Mouse (Mus musculus): ENCODE measurements at regions not wholly inside any gene's neighbourhood (a gene's known extent, or its start where the extent isn't known, plus 50 kb on each side); places are given as distances from the start of the nearest gene placed in this dataset.

DNA sequence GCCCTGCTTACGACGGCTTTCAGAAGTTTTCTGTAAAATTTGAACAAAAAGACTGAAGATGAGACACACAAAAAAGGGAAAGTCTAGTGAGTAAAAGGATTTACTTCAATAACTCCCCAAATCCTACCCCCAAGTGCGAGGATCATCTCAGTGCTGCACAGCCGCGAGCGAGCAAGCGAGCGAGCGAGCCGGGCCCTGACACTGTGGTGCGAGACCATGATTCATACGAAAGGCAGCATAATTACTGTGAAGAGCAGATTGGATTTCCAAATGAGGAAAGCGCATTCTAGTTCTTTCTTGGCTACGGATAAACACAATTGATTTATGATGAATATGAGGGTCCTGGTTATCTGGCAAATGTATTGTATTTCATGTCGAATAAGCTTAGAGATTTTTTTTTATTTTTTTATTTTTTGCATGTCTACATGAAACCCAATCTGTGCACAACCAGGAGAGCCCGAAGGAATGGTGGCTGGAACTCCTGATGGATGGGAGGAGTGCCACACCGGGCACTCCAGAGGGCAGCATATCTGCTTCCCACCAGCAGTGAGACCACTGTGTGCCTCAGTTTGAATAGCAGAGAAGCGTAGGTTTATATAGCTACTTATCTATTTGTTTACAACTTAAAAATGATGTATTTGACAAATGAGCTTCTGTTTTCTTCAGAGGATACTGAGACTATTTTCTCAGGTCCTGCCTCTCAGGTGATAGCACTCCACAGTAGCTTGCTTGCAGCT, 106.9 kb upstream of the Fam241a start:
- Histone ChIP-seq H3K36me3 (ENCODE audit: insufficient read depth, low read length) (no peaks in the 10 kb centered on the region), H3K27me3 (ENCODE audit: insufficient read depth, low read length) (no peaks in the 10 kb centered on the region), H3K4me1 (replicated peaks; ENCODE audit: low read depth, low read length) (no peaks in the 10 kb centered on the region), H3K9me3 (ENCODE audit: low read length) (peaks cover 6% of the 10 kb centered on the region; the same call in 1 of the 2 replicates), H3K4me3 (replicated peaks; ENCODE audit: low read length) (no peak overlapping the region)
- TF ChIP-seq POU5F1 (IDR thresholded peaks at IDR 0.05; ENCODE audit: borderline replicate concordance, low read length) (no peak), CTCF (conservative IDR thresholded peaks at IDR 0.05; ENCODE audit: low read length) (no peak), NANOG (IDR thresholded peaks at IDR 0.05; ENCODE audit: borderline replicate concordance, low read length) (no peak)

DNA sequence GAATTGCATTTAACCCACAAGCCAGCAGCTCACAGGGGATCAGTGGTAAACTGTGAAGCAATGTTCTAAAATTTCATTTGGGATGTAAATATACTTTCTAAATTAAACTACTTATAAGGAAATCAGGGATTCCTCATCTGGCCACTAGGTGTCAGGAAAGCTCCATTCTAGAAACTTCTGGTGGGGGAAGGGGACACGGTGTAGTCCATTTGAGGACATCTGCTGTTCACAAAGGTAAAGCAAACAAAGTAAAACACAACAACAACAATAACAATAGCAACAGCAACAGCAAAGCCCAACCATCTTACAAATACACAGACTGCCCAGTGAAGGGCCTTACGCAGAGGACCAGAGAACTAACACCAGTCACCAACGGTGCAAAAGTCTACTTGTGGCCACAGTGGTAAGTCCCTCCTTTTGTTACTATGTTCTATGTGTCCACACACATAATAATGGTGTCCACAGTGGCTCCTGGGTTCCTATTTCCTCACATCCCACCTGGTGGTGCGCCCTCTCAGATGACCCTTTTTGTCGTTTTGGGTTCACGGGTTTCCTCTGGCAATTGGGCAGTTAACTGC, 105.9 kb upstream of the Fam241a start:
- no peak for TF ChIP-seq NANOG (IDR thresholded peaks at IDR 0.05; ENCODE audit: borderline replicate concordance, low read length)
- peak; percentile 39 for TF ChIP-seq CTCF (conservative IDR thresholded peaks at IDR 0.05; ENCODE audit: low read length)
- Histone ChIP-seq H3K36me3 (ENCODE audit: insufficient read depth, low read length) (no peaks in the 10 kb centered on the region), H3K27me3 (ENCODE audit: insufficient read depth, low read length) (no peaks in the 10 kb centered on the region), H3K4me1 (replicated peaks; ENCODE audit: low read depth, low read length) (no peaks in the 10 kb centered on the region), H3K9me3 (ENCODE audit: low read length) (peaks cover 6% of the 10 kb centered on the region; the same call in 1 of the 2 replicates), H3K4me3 (replicated peaks; ENCODE audit: low read length) (no peak overlapping the region)

DNA sequence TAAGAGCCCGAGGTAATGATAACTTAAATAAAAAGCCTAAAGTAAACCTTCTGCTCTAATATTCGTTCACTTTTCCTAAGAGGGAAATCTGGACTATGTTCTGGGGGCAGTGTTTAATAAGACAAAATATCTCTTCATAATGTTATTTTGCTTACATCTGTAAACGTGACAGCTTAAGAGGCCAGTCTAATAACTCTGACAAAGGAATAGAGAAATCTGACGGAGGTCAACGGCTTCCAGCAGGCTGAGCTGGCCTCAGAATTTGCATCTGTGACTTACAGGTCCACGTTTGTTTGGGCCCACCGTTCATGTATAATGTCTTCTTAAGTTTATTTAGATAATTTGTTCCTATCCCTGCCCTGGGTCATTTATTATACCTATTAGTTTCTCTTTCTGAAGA, 99.6 kb upstream of the Fam241a start:
- H3K4me3 ChIP-seq (replicated peaks; ENCODE audit: low read length) = no peak overlapping the region
- no peaks in the 10 kb centered on the region for H3K36me3 ChIP-seq (ENCODE audit: insufficient read depth, low read length)
- H3K9me3 ChIP-seq (ENCODE audit: low read length) = no peaks in the 10 kb centered on the region
- H3K4me1 ChIP-seq (replicated peaks; ENCODE audit: low read depth, low read length) = no peaks in the 10 kb centered on the region
- no peaks in the 10 kb centered on the region for H3K27me3 ChIP-seq (ENCODE audit: insufficient read depth, low read length)
- TF ChIP-seq POU5F1 (IDR thresholded peaks at IDR 0.05; ENCODE audit: borderline replicate concordance, low read length) (no peak), CTCF (conservative IDR thresholded peaks at IDR 0.05; ENCODE audit: low read length) (no peak), NANOG (IDR thresholded peaks at IDR 0.05; ENCODE audit: borderline replicate concordance, low read length) (no peak)

DNA sequence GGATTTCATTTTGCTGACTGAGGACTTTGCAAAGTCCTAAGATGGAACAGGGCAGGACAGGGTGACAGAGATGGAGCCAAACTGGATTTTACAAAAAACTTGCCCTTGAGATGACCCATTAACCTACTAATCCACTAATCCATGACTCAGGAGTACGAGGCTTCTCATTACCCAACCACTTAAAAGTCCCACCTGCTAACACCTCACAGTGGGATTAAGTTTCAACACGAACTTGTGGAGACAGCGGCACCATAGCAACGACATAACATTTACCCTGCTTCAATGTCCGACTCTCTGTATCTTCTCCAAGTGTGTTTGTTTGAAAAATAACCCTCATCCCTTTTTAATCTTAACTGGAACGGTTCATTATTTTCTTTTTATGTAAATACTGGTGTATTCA, 91.5 kb upstream of the Fam241a start:
- H3K27me3 ChIP-seq (ENCODE audit: insufficient read depth, low read length) = no peaks in the 10 kb centered on the region
- TF ChIP-seq POU5F1 (IDR thresholded peaks at IDR 0.05; ENCODE audit: borderline replicate concordance, low read length) (no peak), NANOG (IDR thresholded peaks at IDR 0.05; ENCODE audit: borderline replicate concordance, low read length) (no peak), CTCF (conservative IDR thresholded peaks at IDR 0.05; ENCODE audit: low read length) (no peak)
- H3K36me3 ChIP-seq (ENCODE audit: insufficient read depth, low read length) = no peaks in the 10 kb centered on the region
- no peak overlapping the region for H3K4me3 ChIP-seq (replicated peaks; ENCODE audit: low read length)
- no peaks in the 10 kb centered on the region for H3K4me1 ChIP-seq (replicated peaks; ENCODE audit: low read depth, low read length)
- H3K9me3 ChIP-seq (ENCODE audit: low read length) = no peaks in the 10 kb centered on the region

DNA sequence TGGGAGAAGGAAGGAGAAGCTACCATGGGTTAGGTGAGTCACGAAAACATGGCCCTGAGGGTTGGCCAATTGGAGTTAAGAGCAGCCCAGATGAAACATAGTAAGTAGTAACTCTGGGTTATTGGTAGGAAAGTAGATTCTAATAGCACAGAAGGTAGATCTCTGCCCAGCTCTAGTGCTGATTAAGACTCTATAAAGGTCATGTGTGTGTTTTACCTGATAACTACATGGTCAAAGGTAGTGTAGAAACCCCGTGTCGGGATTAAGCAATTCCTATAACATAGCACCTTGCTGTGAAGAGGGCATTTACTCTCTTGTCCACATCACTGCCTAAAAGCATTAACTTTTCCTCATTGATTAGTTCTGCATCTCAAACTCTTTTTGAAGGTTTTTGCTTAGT, 89.0 kb upstream of the Fam241a start:
- no peaks in the 10 kb centered on the region for H3K4me1 ChIP-seq (replicated peaks; ENCODE audit: low read depth, low read length)
- no peaks in the 10 kb centered on the region for H3K9me3 ChIP-seq (ENCODE audit: low read length)
- no peaks in the 10 kb centered on the region for H3K27me3 ChIP-seq (ENCODE audit: insufficient read depth, low read length)
- no peak for TF ChIP-seq POU5F1 (IDR thresholded peaks at IDR 0.05; ENCODE audit: borderline replicate concordance, low read length)
- no peak for TF ChIP-seq CTCF (conservative IDR thresholded peaks at IDR 0.05; ENCODE audit: low read length)
- no peak for TF ChIP-seq NANOG (IDR thresholded peaks at IDR 0.05; ENCODE audit: borderline replicate concordance, low read length)
- no peaks in the 10 kb centered on the region for H3K36me3 ChIP-seq (ENCODE audit: insufficient read depth, low read length)
- no peak overlapping the region for H3K4me3 ChIP-seq (replicated peaks; ENCODE audit: low read length)

DNA sequence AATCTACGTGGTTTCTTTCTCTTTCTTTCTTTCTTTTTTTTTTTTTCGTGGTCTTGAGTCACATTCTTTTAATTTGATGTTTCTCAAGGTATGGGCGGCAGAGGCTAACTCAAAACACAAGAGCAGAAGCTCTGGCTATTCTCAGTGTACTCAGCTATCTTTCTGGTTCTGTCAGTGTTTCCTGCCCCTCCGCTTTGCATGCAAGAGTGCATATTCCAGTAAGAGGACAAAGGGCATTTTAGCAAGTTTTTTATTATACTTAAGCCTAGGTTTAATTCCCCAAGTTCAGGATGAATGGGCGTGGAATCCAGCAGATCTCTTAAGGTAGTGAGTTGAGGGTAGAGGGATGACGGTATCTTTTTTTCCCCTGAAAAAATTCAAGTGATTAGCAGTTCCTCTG, 81.1 kb upstream of the Fam241a start:
- no peaks in the 10 kb centered on the region for H3K4me1 ChIP-seq (replicated peaks; ENCODE audit: low read depth, low read length)
- H3K9me3 ChIP-seq (ENCODE audit: low read length) = no peaks in the 10 kb centered on the region
- H3K27me3 ChIP-seq (ENCODE audit: insufficient read depth, low read length) = no peaks in the 10 kb centered on the region
- no peak for TF ChIP-seq POU5F1 (IDR thresholded peaks at IDR 0.05; ENCODE audit: borderline replicate concordance, low read length)
- TF ChIP-seq CTCF (conservative IDR thresholded peaks at IDR 0.05; ENCODE audit: low read length) = no peak
- no peak for TF ChIP-seq NANOG (IDR thresholded peaks at IDR 0.05; ENCODE audit: borderline replicate concordance, low read length)
- no peak overlapping the region for H3K4me3 ChIP-seq (replicated peaks; ENCODE audit: low read length)
- no peaks in the 10 kb centered on the region for H3K36me3 ChIP-seq (ENCODE audit: insufficient read depth, low read length)

DNA sequence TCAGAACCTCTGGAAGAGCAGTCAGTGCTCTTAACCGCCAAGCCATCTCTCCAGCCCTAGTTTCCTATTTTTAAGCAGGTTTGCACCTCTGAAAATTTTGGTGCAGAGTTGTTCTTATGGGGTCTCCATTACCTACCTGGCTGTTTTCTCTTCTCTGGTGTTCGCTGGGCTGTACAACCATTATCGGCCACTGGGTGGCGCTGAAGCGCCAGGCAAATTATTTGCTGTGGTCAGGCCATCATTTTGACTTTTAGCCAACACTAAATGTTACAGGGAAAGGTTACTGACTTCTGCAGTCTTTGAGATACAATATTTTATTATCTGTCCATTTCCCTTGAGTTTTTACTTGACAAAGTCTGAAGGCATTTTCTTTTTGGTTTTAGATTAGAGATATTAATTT, 74.8 kb upstream of the Fam241a start:
- H3K9me3 ChIP-seq (ENCODE audit: low read length) = no peaks in the 10 kb centered on the region
- no peaks in the 10 kb centered on the region for H3K27me3 ChIP-seq (ENCODE audit: insufficient read depth, low read length)
- H3K4me1 ChIP-seq (replicated peaks; ENCODE audit: low read depth, low read length) = no peaks in the 10 kb centered on the region
- TF ChIP-seq POU5F1 (IDR thresholded peaks at IDR 0.05; ENCODE audit: borderline replicate concordance, low read length) (no peak), NANOG (IDR thresholded peaks at IDR 0.05; ENCODE audit: borderline replicate concordance, low read length) (no peak), CTCF (conservative IDR thresholded peaks at IDR 0.05; ENCODE audit: low read length) (peak; percentile 72)
- no peaks in the 10 kb centered on the region for H3K36me3 ChIP-seq (ENCODE audit: insufficient read depth, low read length)
- H3K4me3 ChIP-seq (replicated peaks; ENCODE audit: low read length) = no peak overlapping the region

DNA sequence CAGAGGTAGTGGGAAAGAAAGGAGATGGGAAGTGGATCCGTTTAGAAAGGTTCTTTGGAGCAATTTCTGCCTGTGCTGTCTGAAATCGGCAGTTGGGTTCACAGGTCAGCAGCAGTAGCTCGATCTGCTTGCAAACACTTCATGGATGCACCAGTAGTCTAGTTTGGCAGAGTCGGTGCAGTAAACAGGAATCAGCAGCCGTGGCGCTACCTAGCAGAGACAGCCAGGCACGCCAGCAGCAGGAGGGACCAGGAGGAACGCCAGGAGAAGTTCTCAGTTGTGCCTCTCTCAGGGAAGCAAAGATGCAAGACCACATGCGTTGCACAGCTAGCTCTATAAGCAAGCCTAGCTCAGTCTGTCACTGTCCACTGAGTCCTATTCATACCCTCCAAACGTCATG, 71.0 kb upstream of the Fam241a start:
- TF ChIP-seq CTCF (conservative IDR thresholded peaks at IDR 0.05; ENCODE audit: low read length) (no peak), NANOG (IDR thresholded peaks at IDR 0.05; ENCODE audit: borderline replicate concordance, low read length) (no peak), POU5F1 (IDR thresholded peaks at IDR 0.05; ENCODE audit: borderline replicate concordance, low read length) (no peak)
- H3K4me1 ChIP-seq (replicated peaks; ENCODE audit: low read depth, low read length) = no peaks in the 10 kb centered on the region
- no peaks in the 10 kb centered on the region for H3K9me3 ChIP-seq (ENCODE audit: low read length)
- no peak overlapping the region for H3K4me3 ChIP-seq (replicated peaks; ENCODE audit: low read length)
- H3K27me3 ChIP-seq (ENCODE audit: insufficient read depth, low read length) = no peaks in the 10 kb centered on the region
- H3K36me3 ChIP-seq (ENCODE audit: insufficient read depth, low read length) = no peaks in the 10 kb centered on the region
